Mouse (Mus musculus) midbrain, embryonic 12.5 days (tissue): ENCODE results near the gene Gm20431. TPM values are rescaled to one million over a fixed set of nuclear protein-coding genes. Genes with fewer than 3 reads are reported as not detected.

ENCODE experiments used
- ATAC-seq: fragments of 200-750 bp; cut with Nextera tagmentation; 2 replicates; pipeline ENCODE4 v1.8.0; 2017; ENCODE audit warnings: low read depth, moderate TSS enrichment, moderate library complexity; ENCODE audit not compliant: low FRiP score
- H3K27ac ChIP-seq: fragments of 300-500 bp; sonication (generic); replicated peaks from 2 replicates; pipeline ENCODE4 v1.5.1; 2016; ENCODE audit warnings: mild to moderate bottlenecking
- H3K27me3 ChIP-seq: fragments of 300-500 bp; sonication (generic); 2 replicates; pipeline ENCODE4 v1.6.1; 2016; ENCODE audit warnings: mild to moderate bottlenecking
- H3K36me3 ChIP-seq: fragments of 300-500 bp; sonication (generic); 2 replicates; pipeline ENCODE4 v1.6.1; 2016
- H3K4me1 ChIP-seq: fragments of 300-500 bp; sonication (generic); 2 replicates; pipeline ENCODE4 v1.6.1; 2016
- H3K4me2 ChIP-seq: fragments of 300-500 bp; sonication (generic); replicated peaks from 2 replicates; pipeline ENCODE4 v1.6.1; 2016; ENCODE audit warnings: mild to moderate bottlenecking, moderate library complexity
- H3K4me3 ChIP-seq: fragments of 300-500 bp; sonication (generic); 2 replicates; pipeline ENCODE4 v1.5.1; 2016; ENCODE audit warnings: mild to moderate bottlenecking
- H3K9ac ChIP-seq: fragments of 300-500 bp; sonication (generic); replicated peaks from 2 replicates; pipeline ENCODE4 v1.6.1; 2016; ENCODE audit warnings: mild to moderate bottlenecking, moderate library complexity
- H3K9me3 ChIP-seq: fragments of 300-500 bp; sonication (generic); 2 replicates; pipeline ENCODE4 v1.6.1; 2016; ENCODE audit warnings: mild to moderate bottlenecking
- WGBS: fragments of 180-500 bp; shearing (Covaris S2); methylation state at CpG from one replicate; pipeline ENCODE4 v1.1.7; 2016; 5-methylcytosine and 5-hydroxymethylcytosine counted together
- polyA plus RNA-seq: library from polyadenylated mRNA; unstranded; fragments of >200 nt; fragmentation: Nextera tagmentation; extraction: Ambion mirVana; gene quantifications from 2 replicates; pipeline ENCODE4 v1.2.1, GENCODE M21; 2016

Gm20431 gene
- polyA plus RNA-seq, 1 experiment from 2014 or later: 9.1 TPM

GRCm38 (mm10) chr2:167687651-167688101 is 26.4 kb upstream of the Gm20431 start:
- peaks cover 17% of the 10 kb centered on the region for H3K4me1 ChIP-seq
- no peaks in the 10 kb centered on the region for H3K9me3 ChIP-seq
- peak; percentile 3; the same call in 1 of the 2 replicates for ATAC-seq
- WGBS: 53% methylated on average over 11 of the region's 11 CpGs
- H3K9ac ChIP-seq: no peak overlapping the region
- H3K4me2 ChIP-seq: no peak overlapping the region
- no peak overlapping the region for H3K4me3 ChIP-seq
- peaks cover 83% of the 10 kb centered on the region for H3K27me3 ChIP-seq
- no peaks in the 10 kb centered on the region for H3K36me3 ChIP-seq
- H3K27ac ChIP-seq: no peak overlapping the region

- Histone ChIP-seq H3K27me3 (peaks cover 79% of the 10 kb centered on the region), H3K36me3 (no peaks in the 10 kb centered on the region), H3K4me2 (no peak overlapping the region), H3K27ac (no peak overlapping the region), H3K9me3 (no peaks in the 10 kb centered on the region), H3K9ac (no peak overlapping the region), H3K4me3 (no peak overlapping the region), H3K4me1 (peaks cover 17% of the 10 kb centered on the region)
- no peak for ATAC-seq
- WGBS: 96% methylated on average over 4 of the region's 4 CpGs
Observed at GRCm38 (mm10) chr2:167687250-167687586, 25.9 kb upstream of the Gm20431 start.

GRCm38 (mm10) chr2:167686382-167687249 is 25.3 kb upstream of the Gm20431 start:
- H3K4me3 ChIP-seq: no peak overlapping the region
- 81% methylated on average over 16 of the region's 16 CpGs for WGBS
- H3K9me3 ChIP-seq: no peaks in the 10 kb centered on the region
- H3K36me3 ChIP-seq: no peaks in the 10 kb centered on the region
- no peak overlapping the region for H3K9ac ChIP-seq
- H3K4me1 ChIP-seq: peaks cover 17% of the 10 kb centered on the region
- H3K27ac ChIP-seq: no peak overlapping the region
- H3K27me3 ChIP-seq: peaks cover 73% of the 10 kb centered on the region
- H3K4me2 ChIP-seq: no peak overlapping the region
- ATAC-seq: no peak

GRCm38 (mm10) chr2:167685865-167686264 is 24.6 kb upstream of the Gm20431 start:
- Histone ChIP-seq H3K9ac (no peak overlapping the region), H3K36me3 (no peaks in the 10 kb centered on the region), H3K27me3 (peaks cover 65% of the 10 kb centered on the region), H3K4me1 (peaks cover 17% of the 10 kb centered on the region), H3K4me3 (no peak overlapping the region), H3K27ac (no peak overlapping the region), H3K4me2 (no peak overlapping the region), H3K9me3 (no peaks in the 10 kb centered on the region)
- WGBS: 85% methylated on average over 3 of the region's 3 CpGs
- no peak for ATAC-seq

- Histone ChIP-seq H3K36me3 (no peaks in the 10 kb centered on the region), H3K27me3 (peaks cover 59% of the 10 kb centered on the region), H3K27ac (no peak overlapping the region), H3K4me2 (no peak overlapping the region), H3K9ac (no peak overlapping the region), H3K9me3 (no peaks in the 10 kb centered on the region), H3K4me3 (no peak overlapping the region), H3K4me1 (peaks cover 17% of the 10 kb centered on the region)
- no peak for ATAC-seq
- 15% methylated on average over 8 of the region's 8 CpGs for WGBS
Observed at GRCm38 (mm10) chr2:167685137-167685536, 23.8 kb upstream of the Gm20431 start.

- Histone ChIP-seq H3K27ac (no peak overlapping the region), H3K9me3 (no peaks in the 10 kb centered on the region), H3K9ac (no peak overlapping the region), H3K4me2 (no peak overlapping the region), H3K27me3 (peaks cover 46% of the 10 kb centered on the region), H3K4me1 (0 out of 2 replicates have a peak, but pooled peaks cover 6% of the 10 kb centered on the region), H3K4me3 (no peak overlapping the region), H3K36me3 (no peaks in the 10 kb centered on the region)
- WGBS: 84% methylated on average over 3 of the region's 3 CpGs
- ATAC-seq: no peak
Observed at GRCm38 (mm10) chr2:167683721-167684120, 22.4 kb upstream of the Gm20431 start.

- Histone ChIP-seq H3K4me3 (no peak overlapping the region), H3K36me3 (no peaks in the 10 kb centered on the region), H3K27ac (no peak overlapping the region), H3K27me3 (peaks cover 15% of the 10 kb centered on the region), H3K4me1 (no peaks in the 10 kb centered on the region), H3K4me2 (no peak overlapping the region), H3K9ac (no peak overlapping the region), H3K9me3 (no peaks in the 10 kb centered on the region)
- WGBS: 54% methylated on average over 5 of the region's 5 CpGs
- ATAC-seq: no peak
Observed at GRCm38 (mm10) chr2:167680657-167681056, 19.4 kb upstream of the Gm20431 start.

- Histone ChIP-seq H3K27me3 (peaks cover 10% of the 10 kb centered on the region; the same call in 1 of the 2 replicates), H3K4me3 (no peak overlapping the region), H3K27ac (no peak overlapping the region), H3K9me3 (no peaks in the 10 kb centered on the region), H3K9ac (no peak overlapping the region), H3K4me1 (no peaks in the 10 kb centered on the region), H3K36me3 (no peaks in the 10 kb centered on the region), H3K4me2 (no peak overlapping the region)
- peak; percentile 84; the same call in 1 of the 2 replicates for ATAC-seq
- 4% methylated on average over 13 of the region's 13 CpGs for WGBS
Observed at GRCm38 (mm10) chr2:167679902-167680430, 18.7 kb upstream of the Gm20431 start.

- no peak for ATAC-seq
- H3K4me2 ChIP-seq: no peak overlapping the region
- H3K9me3 ChIP-seq: no peaks in the 10 kb centered on the region
- H3K4me1 ChIP-seq: no peaks in the 10 kb centered on the region
- no peak overlapping the region for H3K27ac ChIP-seq
- WGBS: 42% methylated on average over 5 of the region's 5 CpGs
- H3K27me3 ChIP-seq: no peaks in the 10 kb centered on the region
- no peaks in the 10 kb centered on the region for H3K36me3 ChIP-seq
- H3K4me3 ChIP-seq: no peak overlapping the region
- no peak overlapping the region for H3K9ac ChIP-seq
Observed at GRCm38 (mm10) chr2:167678600-167678999, 17.3 kb upstream of the Gm20431 start.

- no peak for ATAC-seq
- Histone ChIP-seq H3K27ac (no peak overlapping the region), H3K27me3 (no peaks in the 10 kb centered on the region), H3K4me3 (no peak overlapping the region), H3K4me2 (no peak overlapping the region), H3K4me1 (peaks cover 4% of the 10 kb centered on the region; the same call in 1 of the 2 replicates), H3K9me3 (no peaks in the 10 kb centered on the region), H3K36me3 (no peaks in the 10 kb centered on the region), H3K9ac (no peak overlapping the region)
- WGBS: 41% methylated on average over 14 of the region's 14 CpGs
Observed at GRCm38 (mm10) chr2:167675120-167675909, 14.0 kb upstream of the Gm20431 start.

GRCm38 (mm10) chr2:167672212-167672685 is 11.0 kb upstream of the Gm20431 start:
- ATAC-seq: peak; percentile 68

More at GRCm38 (mm10) chr2:167672212-167672685, 11.0 kb upstream of the Gm20431 start:
- Histone ChIP-seq H3K36me3 (no peaks in the 10 kb centered on the region), H3K9me3 (no peaks in the 10 kb centered on the region), H3K27ac (no peak overlapping the region), H3K4me2 (no peak overlapping the region), H3K4me3 (no peak overlapping the region), H3K9ac (no peak overlapping the region), H3K27me3 (no peaks in the 10 kb centered on the region), H3K4me1 (peaks cover 4% of the 10 kb centered on the region; the same call in 1 of the 2 replicates)
- WGBS: 47% methylated on average over 13 of the region's 13 CpGs
